Mouse (Mus musculus) left cerebral cortex, adult 11 months (tissue): ENCODE results near the gene Gpr19.

Experiments
- DNase-seq: peaks from one replicate; pipeline ENCODE4 v3.0.0; 2022; ENCODE audit warnings: low spot score

The Gpr19 gene

GRCm38 (mm10) chr6:134898095-134898965, at the start of gene Gpr19:
Gpr19 (minus strand) TSS chr6:134898578.
- DNase-seq: peak; percentile 73

GRCm38 (mm10) chr6:134947311-134948087, 49.1 kb upstream of the Gpr19 start:
- no peak for DNase-seq

GRCm38 (mm10) chr6:134946858-134947257, 48.5 kb upstream of the Gpr19 start:
- DNase-seq: no peak

- no peak for DNase-seq
Measured at GRCm38 (mm10) chr6:134946054-134946453, 47.7 kb upstream of the Gpr19 start.

GRCm38 (mm10) chr6:134943759-134944407, 45.5 kb upstream of the Gpr19 start:
- no peak for DNase-seq

GRCm38 (mm10) chr6:134939781-134940180, 41.4 kb upstream of the Gpr19 start:
- DNase-seq: no peak

- DNase-seq: no peak
Measured at GRCm38 (mm10) chr6:134934305-134934704, 35.9 kb upstream of the Gpr19 start.

GRCm38 (mm10) chr6:134933207-134933558, 34.8 kb upstream of the Gpr19 start:
- no peak for DNase-seq

GRCm38 (mm10) chr6:134932486-134933206, 34.3 kb upstream of the Gpr19 start:
- no peak for DNase-seq

- no peak for DNase-seq
Measured at GRCm38 (mm10) chr6:134931146-134931545, 32.8 kb upstream of the Gpr19 start.

- DNase-seq: no peak
Measured at GRCm38 (mm10) chr6:134930383-134930782, 32.0 kb upstream of the Gpr19 start.

- DNase-seq: no peak
Measured at GRCm38 (mm10) chr6:134929926-134930325, 31.5 kb upstream of the Gpr19 start.

- DNase-seq: no peak
Measured at GRCm38 (mm10) chr6:134928889-134929310, 30.5 kb upstream of the Gpr19 start.

- DNase-seq: no peak
Measured at GRCm38 (mm10) chr6:134928096-134928888, 29.9 kb upstream of the Gpr19 start.

- DNase-seq: no peak
Measured at GRCm38 (mm10) chr6:134927595-134928095, 29.3 kb upstream of the Gpr19 start.

GRCm38 (mm10) chr6:134926803-134927594, 28.6 kb upstream of the Gpr19 start:
- DNase-seq: no peak

GRCm38 (mm10) chr6:134926338-134926705, 27.9 kb upstream of the Gpr19 start:
- DNase-seq: no peak

- no peak for DNase-seq
Measured at GRCm38 (mm10) chr6:134925673-134926337, 27.4 kb upstream of the Gpr19 start.

GRCm38 (mm10) chr6:134924262-134924661, 25.9 kb upstream of the Gpr19 start:
- DNase-seq: no peak

- DNase-seq: no peak
Measured at GRCm38 (mm10) chr6:134923670-134924069, 25.3 kb upstream of the Gpr19 start.
